Mouse (Mus musculus): Measurements from ENCODE around the gene Aqp12.
A peak's percentile ranks its signal among the peaks of the same experiment; 100 is the strongest.
"Not testable (repeated sequence)": the region's sequence is repeated elsewhere in the genome, so short reads cannot be mapped to it uniquely, and the experiment has no call there.

The Aqp12 gene

GRCm38 (mm10) chr1:93006061-93006460 lies at the start of gene Aqp12:
Gene Aqp12 (plus strand): TSS chr1:93006334.
- no peak for DNase-seq (ENCODE audit: low read depth)

GRCm38 (mm10) chr1:92956571-92957335 lies 49.4 kb upstream of the Aqp12 start:
- not testable (repeated sequence) for DNase-seq (ENCODE audit: low read depth)

DNA sequence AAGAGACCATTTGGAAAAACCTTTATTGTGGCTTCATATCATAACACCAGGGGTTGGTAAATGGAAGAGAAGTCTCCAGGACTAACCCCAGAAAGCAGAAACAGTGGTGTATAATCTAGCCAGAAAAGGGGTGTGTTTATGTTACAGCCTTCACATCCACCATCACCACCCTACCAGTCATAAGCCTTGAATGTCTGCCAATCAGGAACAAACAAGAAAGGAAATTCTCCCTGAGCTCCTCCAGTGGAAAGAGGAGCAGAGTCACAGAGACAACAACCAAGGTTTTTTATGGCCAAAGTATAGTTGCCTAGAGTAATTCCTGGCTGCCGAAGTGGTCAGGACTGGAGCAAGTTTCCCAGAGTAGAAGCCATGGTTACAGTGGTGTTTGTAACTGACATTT lies 47.1 kb upstream of the Aqp12 start:
- no peak for DNase-seq (ENCODE audit: low read depth)

- DNase-seq (ENCODE audit: low read depth) = not testable (repeated sequence)
These were observed 35.3 kb upstream of the Aqp12 start for GRCm38 (mm10) chr1:92970791-92971190.

DNA sequence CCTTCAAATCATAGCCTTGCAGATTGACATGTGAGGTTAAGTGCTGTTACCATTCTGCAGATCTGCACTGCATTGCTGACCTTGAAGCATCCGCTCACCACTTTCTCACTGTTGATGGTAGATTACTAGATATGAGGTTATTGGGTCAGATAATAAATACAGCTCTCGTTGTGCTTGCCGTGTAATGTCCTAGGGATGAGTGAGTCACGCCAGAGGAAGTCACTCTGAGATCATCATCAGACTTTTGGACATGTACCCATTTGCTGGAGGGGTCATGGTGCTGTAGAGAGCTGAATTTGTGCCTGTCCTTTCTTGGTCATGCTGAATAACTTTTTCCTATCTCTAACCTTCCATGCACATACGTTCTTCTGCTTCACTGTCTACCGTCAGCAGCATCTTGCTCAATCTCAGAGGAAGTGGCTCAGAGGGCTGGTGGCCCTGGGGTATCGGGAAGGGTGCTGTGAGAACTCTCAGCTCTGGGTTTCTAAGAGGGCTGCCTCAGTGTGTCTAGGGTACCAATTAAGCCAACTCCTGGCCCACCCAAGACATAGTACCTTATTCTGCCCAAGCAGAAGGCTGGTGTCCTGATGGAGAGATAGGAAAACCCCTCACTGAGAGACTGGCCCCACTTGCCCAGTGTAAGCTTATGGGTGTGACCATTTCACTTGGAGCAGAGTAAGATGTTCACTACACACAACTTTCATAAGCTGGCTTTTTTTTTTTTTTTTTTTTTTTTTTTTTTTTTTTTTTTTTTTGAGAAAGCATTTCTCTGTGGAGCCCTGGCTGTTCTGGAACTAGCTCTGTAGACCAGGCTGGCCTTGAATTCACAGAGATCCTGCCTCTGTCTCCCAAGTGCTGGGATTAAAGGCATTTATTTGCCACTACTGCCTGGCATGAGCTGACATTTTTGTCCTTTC lies 34.0 kb upstream of the Aqp12 start:
- no peak for DNase-seq (ENCODE audit: low read depth)

GRCm38 (mm10) chr1:92972854-92973253 lies 33.3 kb upstream of the Aqp12 start:
- no peak for DNase-seq (ENCODE audit: low read depth)

DNA sequence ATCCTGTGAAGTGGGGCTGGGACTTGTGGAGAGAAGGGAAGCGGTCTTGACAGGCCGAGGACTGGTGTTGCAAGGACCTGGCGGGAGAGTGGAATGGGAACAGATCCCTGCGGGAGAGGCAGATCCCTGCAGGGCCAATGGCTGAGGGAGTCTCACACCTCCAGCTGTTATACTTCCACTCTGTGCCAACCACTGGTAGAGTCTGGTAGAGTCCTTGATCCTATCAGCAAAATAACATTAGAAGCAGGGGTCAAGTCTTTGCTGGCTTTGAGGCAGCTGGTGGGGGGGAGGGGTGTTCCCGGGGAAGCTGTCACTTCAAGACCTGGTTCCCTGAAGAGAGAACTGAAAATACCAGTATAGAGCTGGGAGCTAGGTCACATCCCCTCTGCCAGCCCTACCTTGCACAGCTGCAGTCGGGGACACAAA lies 30.0 kb upstream of the Aqp12 start:
- no peak for DNase-seq (ENCODE audit: low read depth)

DNA sequence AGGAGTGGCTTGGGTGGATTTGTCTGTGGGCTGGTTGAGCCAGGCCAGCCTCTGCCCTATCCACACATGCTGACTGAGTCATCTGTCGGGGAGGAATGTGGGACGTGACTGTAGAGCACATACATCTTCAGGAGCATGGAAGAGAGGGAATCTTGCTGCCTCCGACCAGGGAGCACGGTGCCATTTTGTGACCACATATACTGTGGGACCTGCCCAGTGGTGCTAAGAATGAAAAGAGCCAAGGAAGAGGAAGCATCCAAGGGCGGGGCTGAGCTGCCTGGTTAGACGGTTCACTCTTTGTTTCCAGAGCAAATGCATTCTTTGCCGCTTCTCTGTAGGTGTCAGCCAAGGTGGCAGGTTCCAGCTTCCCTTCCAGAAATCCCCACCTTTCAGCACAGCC lies 27.5 kb upstream of the Aqp12 start:
- DNase-seq (ENCODE audit: low read depth) = no peak

GRCm38 (mm10) chr1:92979073-92979602 lies 27.0 kb upstream of the Aqp12 start:
- no peak for DNase-seq (ENCODE audit: low read depth)

GRCm38 (mm10) chr1:92981056-92981845 lies 24.9 kb upstream of the Aqp12 start:
- no peak for DNase-seq (ENCODE audit: low read depth)

DNA sequence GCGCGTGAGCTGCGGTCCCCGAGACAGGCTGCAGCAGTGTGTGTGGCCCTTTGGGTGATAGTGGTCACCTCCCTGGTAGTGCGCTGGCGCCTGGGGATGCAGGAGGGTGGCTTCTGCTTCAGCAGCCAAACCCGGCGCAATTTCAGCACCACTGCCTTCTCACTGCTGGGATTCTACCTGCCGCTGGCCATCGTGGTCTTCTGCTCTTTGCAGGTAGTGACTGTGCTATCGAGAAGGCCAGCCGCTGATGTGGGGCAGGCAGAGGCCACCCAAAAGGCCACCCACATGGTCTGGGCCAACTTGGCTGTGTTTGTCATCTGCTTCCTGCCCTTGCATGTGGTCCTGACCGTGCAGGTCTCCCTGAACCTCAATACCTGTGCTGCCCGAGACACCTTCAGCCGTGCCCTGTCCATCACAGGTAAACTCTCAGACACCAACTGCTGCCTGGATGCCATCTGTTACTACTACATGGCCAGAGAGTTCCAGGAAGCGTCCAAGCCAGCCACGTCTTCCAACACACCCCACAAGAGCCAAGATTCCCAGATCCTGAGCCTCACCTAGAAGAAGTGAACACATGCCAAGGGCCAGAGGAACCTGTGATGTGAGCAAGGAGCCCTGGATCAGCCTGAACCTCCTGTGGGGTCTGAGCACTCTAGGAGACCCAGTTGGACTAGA lies 23.1 kb upstream of the Aqp12 start:
- DNase-seq (ENCODE audit: low read depth) = no peak

- no peak for DNase-seq (ENCODE audit: low read depth)
These were observed 21.1 kb upstream of the Aqp12 start for GRCm38 (mm10) chr1:92984999-92985398.

GRCm38 (mm10) chr1:92988894-92989293 lies 17.2 kb upstream of the Aqp12 start:
- no peak for DNase-seq (ENCODE audit: low read depth)

DNA sequence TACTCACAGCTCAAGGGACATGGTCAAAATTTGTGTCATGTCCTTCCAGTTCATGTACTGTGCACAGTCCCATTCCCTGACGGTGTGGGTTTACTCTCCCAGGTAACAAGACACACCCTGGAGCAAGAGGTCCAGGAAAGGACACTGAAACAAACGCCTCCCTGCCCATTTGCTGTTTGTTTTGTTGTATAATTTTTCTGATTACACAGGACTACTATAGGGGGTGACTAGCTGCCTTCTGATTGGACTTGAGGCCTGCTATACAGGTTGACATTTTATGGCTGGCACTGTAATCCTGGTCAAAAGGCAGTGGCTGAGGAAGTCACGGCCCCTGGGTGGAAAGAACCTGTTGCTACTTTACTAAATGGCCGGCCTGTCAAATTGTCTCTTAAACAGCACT lies 16.2 kb upstream of the Aqp12 start:
- DNase-seq (ENCODE audit: low read depth) = no peak

- DNase-seq (ENCODE audit: low read depth) = no peak
These were observed 13.8 kb upstream of the Aqp12 start for GRCm38 (mm10) chr1:92992214-92992855.

DNA sequence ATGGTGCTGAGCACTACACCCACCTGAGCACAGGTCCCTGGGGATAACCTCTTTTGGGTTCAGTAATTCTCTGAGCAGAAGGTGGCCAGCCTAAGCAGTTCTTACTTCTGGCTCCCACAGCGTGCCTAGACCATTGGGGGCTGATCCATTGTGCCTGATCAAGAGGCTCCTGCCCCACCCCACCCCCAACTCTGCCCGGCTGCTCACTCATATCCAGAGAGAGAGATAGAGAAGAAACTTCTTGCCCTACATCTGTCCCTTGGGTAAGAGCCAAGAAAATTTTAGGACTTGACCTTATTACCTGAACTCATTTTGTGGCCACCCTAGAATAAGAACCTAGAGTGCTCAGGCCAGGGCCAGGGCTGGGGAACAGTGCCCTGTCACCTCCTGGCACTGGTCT lies 13.3 kb upstream of the Aqp12 start:
- no peak for DNase-seq (ENCODE audit: low read depth)

- no peak for DNase-seq (ENCODE audit: low read depth)
These were observed 3.1 kb downstream of the Aqp12 start for GRCm38 (mm10) chr1:93009196-93009595.

DNA sequence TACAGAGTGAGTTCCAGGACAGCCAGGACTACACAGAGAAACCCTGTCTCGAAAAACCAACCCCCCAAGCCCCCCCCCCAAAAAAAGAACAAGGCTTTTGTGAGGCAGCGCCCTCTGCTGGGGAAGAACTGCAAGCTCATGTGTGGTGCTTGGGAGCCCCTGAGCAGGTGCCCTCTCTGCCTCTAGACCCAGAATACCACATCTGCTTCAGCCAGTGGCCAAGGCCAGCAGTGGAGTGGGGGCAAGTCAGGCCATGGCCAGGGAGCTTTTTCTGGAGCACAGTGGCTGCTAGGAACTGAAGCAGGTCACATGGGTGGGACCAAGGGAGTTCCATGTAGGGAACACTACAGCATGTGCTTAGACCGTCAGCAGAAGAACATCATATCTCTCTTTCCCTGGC lies 4.6 kb downstream of the Aqp12 start:
- DNase-seq (ENCODE audit: low read depth) = no peak

GRCm38 (mm10) chr1:93012103-93012585 lies 6.0 kb downstream of the Aqp12 start:
- DNase-seq (ENCODE audit: low read depth) = no peak

GRCm38 (mm10) chr1:93013367-93013766 lies 7.2 kb downstream of the Aqp12 start:
- DNase-seq (ENCODE audit: low read depth) = no peak

DNA sequence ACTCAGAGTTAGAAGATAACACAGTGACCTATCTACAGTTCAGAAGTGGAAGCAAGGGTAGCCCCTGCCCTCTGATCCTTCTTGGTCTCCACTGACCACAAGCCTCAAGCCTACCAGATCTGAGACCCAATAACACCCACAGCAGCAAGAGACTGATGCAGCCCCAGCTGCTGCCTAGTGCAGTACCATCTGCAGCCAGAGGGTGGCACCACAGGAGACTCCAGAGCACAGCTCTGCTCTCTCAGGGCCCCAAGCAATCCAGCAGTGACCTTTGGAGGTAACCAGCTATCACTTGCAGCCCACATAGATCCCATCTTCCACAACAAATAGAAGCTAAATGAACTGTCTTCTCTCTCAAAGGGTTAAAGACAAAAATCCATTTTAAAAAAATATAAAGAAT lies 8.3 kb downstream of the Aqp12 start:
- DNase-seq (ENCODE audit: low read depth) = peak; percentile 34
